27 mouse cellular contexts compared by ENCODE assay signal in genomic region chr1:125675186-125675585, GRCm38 (mm10). TPM values are rescaled to one million over a fixed set of nuclear protein-coding genes. Genes with fewer than 3 reads are reported as not detected.
A peak's percentile ranks its signal among the peaks of the same experiment; 100 is the strongest.
DNase-seq lines count a peak whose midpoint lies in the region; ATAC-seq lines count a peak whose summit lies in the region.
"Had no signal": no experiment of that assay in that cellular context is flagged by ENCODE, and none has a peak within 500 bp of the region (broad histone marks: within the 10 kb centered on the region; RNA-seq: fewer than 3 reads in every experiment).

No protein-coding gene starts in this region.

- H3K4me1 ChIP-seq in heart, embryonic 12.5 days (replicated peaks), result peaks cover 23% of the 10 kb centered on the region
- H3K4me1 ChIP-seq in lung, embryonic 15.5 days, result peaks cover 23% of the 10 kb centered on the region
- H3K4me1 ChIP-seq: embryonic facial prominence, embryonic 12.5 days; hindbrain, embryonic 10.5 days; hindbrain, embryonic 13.5 days had no signal

- H3K9ac ChIP-seq in heart, embryonic 12.5 days, result no peak overlapping the region
- no peak overlapping the region for H3K9ac ChIP-seq in lung, embryonic 15.5 days
- H3K9ac ChIP-seq: embryonic facial prominence, embryonic 12.5 days; embryonic facial prominence, embryonic 15.5 days; forebrain, postnatal 0 days; heart, embryonic 15.5 days; hindbrain, embryonic 13.5 days had no signal

- no peaks in the 10 kb centered on the region for H3K27me3 ChIP-seq in heart, embryonic 12.5 days (replicated peaks)
- H3K27me3 ChIP-seq in lung, embryonic 15.5 days, result no peaks in the 10 kb centered on the region
- H3K27me3 ChIP-seq: embryonic facial prominence, embryonic 12.5 days; embryonic facial prominence, embryonic 15.5 days; heart, embryonic 15.5 days; hindbrain, embryonic 13.5 days had no signal

- H3K4me2 ChIP-seq in heart, embryonic 12.5 days, result no peak overlapping the region
- no peak overlapping the region for H3K4me2 ChIP-seq in lung, embryonic 15.5 days
- H3K4me2 ChIP-seq: embryonic facial prominence, embryonic 12.5 days; embryonic facial prominence, embryonic 15.5 days; heart, embryonic 11.5 days; heart, embryonic 15.5 days; hindbrain, embryonic 13.5 days had no signal

- DNase-seq in heart, adult 11 months, result peak; percentile 60
- DNase-seq in lung, postnatal 4 days, result no peak
- DNase-seq in R1 (ENCODE audit: low read depth, low spot score), result peak; percentile 18
- peak; percentile 59 for DNase-seq in lung, postnatal 36 days
- no peak for DNase-seq in ovary, postnatal 36 days (ENCODE audit: low spot score)
- DNase-seq: adrenal gland, adult 2 months; adrenal gland, postnatal 14 days; cerebellum, adult 11 months; cerebellum, adult 2 months; cerebellum, adult 9-11 months; cerebellum, postnatal 25 days; forebrain, postnatal 0 days; gastrocnemius, postnatal 10 days; gastrocnemius, postnatal 36 days; heart, postnatal 10 days; heart, postnatal 36 days had no signal

- no peak overlapping the region for H3K27ac ChIP-seq in heart, embryonic 12.5 days (ENCODE audit: poor library complexity, severe bottlenecking)
- H3K27ac ChIP-seq in lung, embryonic 15.5 days, result peak overlapping the region; percentile 89
- H3K27ac ChIP-seq: embryonic facial prominence, embryonic 12.5 days; embryonic facial prominence, embryonic 15.5 days; heart, embryonic 15.5 days; hindbrain, embryonic 10.5 days; hindbrain, embryonic 13.5 days had no signal

- H3K36me3 ChIP-seq in heart, embryonic 12.5 days, result no peaks in the 10 kb centered on the region
- H3K36me3 ChIP-seq in lung, embryonic 15.5 days, result no peaks in the 10 kb centered on the region
- H3K36me3 ChIP-seq: embryonic facial prominence, embryonic 12.5 days; embryonic facial prominence, embryonic 15.5 days; heart, embryonic 15.5 days; hindbrain, embryonic 10.5 days; hindbrain, embryonic 13.5 days had no signal

- ATAC-seq in heart, embryonic 12.5 days (ENCODE audit: insufficient number of reproducible peaks, low FRiP score), result no peak
- ATAC-seq in lung, embryonic 15.5 days (ENCODE audit: borderline replicate concordance, extremely low read depth, low FRiP score, low TSS enrichment), result no peak
- ATAC-seq: forebrain, embryonic 14.5 days; forebrain, postnatal 0 days; hindbrain, embryonic 16.5 days had no signal

- no peak overlapping the region for H3K4me3 ChIP-seq in heart, embryonic 12.5 days
- H3K4me3 ChIP-seq in lung, embryonic 15.5 days, result no peak overlapping the region
- H3K4me3 ChIP-seq: embryonic facial prominence, embryonic 12.5 days; embryonic facial prominence, embryonic 15.5 days; heart, embryonic 15.5 days; hindbrain, embryonic 10.5 days; hindbrain, embryonic 13.5 days had no signal

- H3K9me3 ChIP-seq in heart, embryonic 12.5 days (replicated peaks), result no peaks in the 10 kb centered on the region
- H3K9me3 ChIP-seq in lung, embryonic 15.5 days, result no peaks in the 10 kb centered on the region
- H3K9me3 ChIP-seq: embryonic facial prominence, embryonic 12.5 days; embryonic facial prominence, embryonic 15.5 days; heart, embryonic 15.5 days; hindbrain, embryonic 10.5 days; hindbrain, embryonic 13.5 days had no signal

- 84% methylated on average over 1 of the region's 1 CpGs for WGBS in heart, embryonic 12.5 days
- WGBS in lung, embryonic 15.5 days, result 63% methylated on average over 1 of the region's 1 CpGs

RNA-seq across cellular contexts. Expression of gene Gpr39, which starts 1.6 kb away (rescaled TPM):
- 2.2 and 2.6 TPM in 2 replicates for polyA plus RNA-seq in heart, embryonic 12.5 days (2016; fragmentation: Nextera tagmentation; extraction: Ambion mirVana)
- polyA plus RNA-seq in lung, embryonic 15.5 days (2015; fragmentation: Nextera tagmentation; extraction: Ambion mirVana), result 3.8 and 3.9 TPM in 2 replicates
- polyA plus RNA-seq: embryonic facial prominence, embryonic 12.5 days; forebrain, embryonic 11.5 days; forebrain, embryonic 14.5 days; forebrain, postnatal 0 days had no signal

Comparison
In these comparisons a context has a peak if more than half of its experiments do, and no peak if none do; other contexts are left out.
1. DNase-seq: peak in heart, adult 11 months (single experiment), R1 (single experiment) and lung, postnatal 36 days (single experiment); none in lung, postnatal 4 days (0 of 2) and ovary, postnatal 36 days (single experiment).